Mouse (Mus musculus) bone marrow, adult 2 months (tissue): ENCODE data around the gene Pmm1.

ENCODE experiments used
- CTCF ChIP-seq: fragments of 200-500 bp; IDR thresholded peaks from 2 replicates; pipeline ENCODE4 v1.5.1; 2011; ENCODE audit warnings: low read length, control low read depth; ENCODE audit not compliant: control insufficient read depth, insufficient read depth
- POLR2A ChIP-seq: fragments of 200-500 bp; IDR thresholded peaks from 2 replicates; pipeline ENCODE4 v1.6.1; 2011; ENCODE audit warnings: low read depth, mild to moderate bottlenecking, control low read depth, low read length, borderline replicate concordance; ENCODE audit not compliant: control insufficient read depth

GRCm38 (mm10) chr15:81925760-81926445 lies 34.8 kb downstream of the Pmm1 start, which contains the start of gene Polr3h:
- TF ChIP-seq POLR2A (peak; percentile 54; the same call in 1 of the 2 replicates), CTCF (no peak)
